Mouse (Mus musculus): ENCODE results near the gene Grik4.

DNA sequence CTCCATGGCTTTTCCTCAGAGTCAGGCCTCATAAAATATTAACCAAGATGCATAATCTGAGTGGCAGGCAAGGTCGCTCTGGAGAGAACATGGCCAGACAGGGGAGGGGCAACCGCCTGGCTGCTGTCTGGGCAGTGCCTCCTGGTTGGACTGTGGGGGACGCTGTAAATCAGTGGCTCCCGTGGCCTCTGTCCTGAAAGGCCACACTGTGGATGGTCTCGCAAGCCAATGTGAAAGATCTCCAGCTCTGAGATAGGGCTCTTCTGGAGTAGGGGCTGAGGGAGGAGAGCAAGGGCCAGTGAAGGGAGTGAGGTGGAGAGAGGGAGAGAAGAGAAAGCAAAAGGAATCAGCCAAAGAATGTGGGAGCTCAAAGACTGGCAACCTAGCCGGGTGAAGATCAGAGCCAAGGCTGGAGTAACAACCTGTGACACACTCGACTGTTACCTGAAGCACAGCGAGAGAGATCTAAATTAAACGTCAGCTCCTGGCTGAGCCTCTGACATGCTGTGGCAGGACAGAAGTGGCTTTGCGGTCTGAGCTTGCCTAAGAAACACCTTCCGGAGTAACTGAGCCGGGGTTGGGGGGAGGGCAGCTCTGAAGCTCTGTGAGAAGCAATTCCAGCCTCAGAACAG, 270.8 kb downstream of the Grik4 start:
- TF ChIP-seq MAX (IDR thresholded peaks at IDR 0.05; ENCODE audit: low read length) = no peak
- TF ChIP-seq TCF12 (IDR thresholded peaks at IDR 0.05; ENCODE audit: low read depth, low read length) = no peak
- TF ChIP-seq CTCF (conservative IDR thresholded peaks at IDR 0.05 in 1 of 2, IDR thresholded peaks at IDR 0.05 in 1 of 2; ENCODE audit: low read depth in 2 of 2, low read length in 2 of 2) = no peak
- TF ChIP-seq MAFK (IDR thresholded peaks at IDR 0.05; ENCODE audit: insufficient replicate concordance, low read length) = no peak
- no peak for TF ChIP-seq JUND (conservative IDR thresholded peaks at IDR 0.05; ENCODE audit: low read depth, low read length)
- TF ChIP-seq RAD21 (IDR thresholded peaks at IDR 0.05; ENCODE audit: low read depth, low read length) = no peak
- no peak for TF ChIP-seq USF2 (conservative IDR thresholded peaks at IDR 0.05; ENCODE audit: low read depth, low read length)
- TF ChIP-seq RCOR1 (conservative IDR thresholded peaks at IDR 0.05; ENCODE audit: low read depth, low read length) = no peak
- no peak for TF ChIP-seq POLR2A (IDR thresholded peaks at IDR 0.05; ENCODE audit: low read depth, low read length)
- TF ChIP-seq NRF1 (IDR thresholded peaks at IDR 0.05; ENCODE audit: low read depth, low read length) = no peak

Measured in CH12.LX (cell line).